In genomic region chr4:134993526-134994122, GRCm38 (mm10) we compare ENCODE assay signal across 23 mouse cellular contexts.
DNase-seq lines count a peak whose midpoint lies in the region; TF ChIP-seq lines count a peak whose summit lies in the region.
"Had no signal": no experiment of that assay in that cellular context is flagged by ENCODE, and none has a peak within 500 bp of the region (broad histone marks: within the 10 kb centered on the region; RNA-seq: fewer than 3 reads in every experiment).

No protein-coding gene starts in this region.

- DNase-seq in left cerebral cortex, postnatal 4 days, result peak; percentile 19
- DNase-seq in left cerebral cortex, adult 18-20 months (ENCODE audit: low spot score in 2 of 2), result no peak
- peak; percentile 75 to 80 for DNase-seq in cerebellum, adult 2 months
- DNase-seq in cerebellum, postnatal 36 days, result peak; percentile 60 to 63
- no peak for DNase-seq in embryo, embryonic 10 days (ENCODE audit: low spot score)
- DNase-seq in urinary bladder, postnatal 4 days (ENCODE audit: low spot score in 2 of 2), result no peak
- no peak for DNase-seq in neural tube, embryonic 10.5 days (ENCODE audit: extremely low spot score, low spot score)
- DNase-seq: adrenal gland, postnatal 36 days; gastrocnemius, postnatal 25 days; kidney, adult 18-20 months; liver; liver, postnatal 0 days had no signal

- H3K79me3 ChIP-seq in C2C12 (ENCODE audit: low read depth), result no peaks in the 10 kb centered on the region

- no peak overlapping the region for H3K4me3 ChIP-seq in C2C12 (ENCODE audit: insufficient read depth, poor library complexity, severe bottlenecking)
- H3K4me3 ChIP-seq in cerebellum, adult 2 months (replicated peaks; ENCODE audit: insufficient read depth, low read depth, low read length), result no peak overlapping the region
- H3K4me3 ChIP-seq: embryonic facial prominence, embryonic 10.5 days; forebrain, embryonic 15.5 days; heart, embryonic 12.5 days; hindbrain, embryonic 10.5 days; limb, embryonic 10.5 days; midbrain, embryonic 13.5 days; neural tube, embryonic 15.5 days had no signal

- no peaks in the 10 kb centered on the region for H3K79me2 ChIP-seq in C2C12 (ENCODE audit: control insufficient read depth, insufficient read depth)

- no peaks in the 10 kb centered on the region for H3K36me3 ChIP-seq in C2C12 (ENCODE audit: control insufficient read depth, insufficient read depth)
- H3K36me3 ChIP-seq: embryonic facial prominence, embryonic 10.5 days; forebrain, embryonic 15.5 days; G1E; heart, embryonic 12.5 days; hindbrain, embryonic 10.5 days; limb, embryonic 10.5 days; midbrain, embryonic 13.5 days; neural tube, embryonic 15.5 days had no signal

- TF ChIP-seq POLR2A in cerebellum, adult 2 months (IDR thresholded peaks at IDR 0.05; ENCODE audit: borderline replicate concordance, insufficient read depth, low read length), result no peak

- TF ChIP-seq CTCF in C2C12 (IDR thresholded peaks at IDR 0.05; ENCODE audit: control insufficient read depth, insufficient read depth, insufficient read length), result no peak
- peak; percentile 16; the same call in 1 of the 2 replicates for TF ChIP-seq CTCF in cerebellum, adult 2 months (IDR thresholded peaks at IDR 0.05; ENCODE audit: borderline replicate concordance, insufficient read depth, low read depth, low read length)

- intact Hi-C loops in left cerebral cortex, postnatal 4 days (cut with DNase I), result no loop called here

- H3K27me3 ChIP-seq in C2C12 (ENCODE audit: control insufficient read depth, insufficient read depth, insufficient read length), result no peaks in the 10 kb centered on the region
- H3K27me3 ChIP-seq in cerebellum, adult 2 months (ENCODE audit: control insufficient read depth, insufficient read depth, low read length), result no peaks in the 10 kb centered on the region
- H3K27me3 ChIP-seq: forebrain, embryonic 15.5 days; midbrain, embryonic 13.5 days; neural tube, embryonic 15.5 days; Patski had no signal

- peak overlapping the region; percentile 95 for H3K27ac ChIP-seq in cerebellum, adult 2 months (ENCODE audit: insufficient read depth, low read length)
- H3K27ac ChIP-seq: embryonic facial prominence, embryonic 10.5 days; forebrain, embryonic 15.5 days; hindbrain, embryonic 10.5 days; limb, embryonic 10.5 days; macrophage; midbrain, embryonic 13.5 days; neural tube, embryonic 15.5 days had no signal

- H3K4me1 ChIP-seq in cerebellum, adult 2 months (ENCODE audit: control insufficient read depth, insufficient read depth, low read length), result peaks cover 46% of the 10 kb centered on the region
- H3K4me1 ChIP-seq: heart, embryonic 12.5 days had no signal

- no peak overlapping the region for H3ac ChIP-seq in C2C12 (ENCODE audit: control insufficient read depth, insufficient read length, low read depth)

- 10% methylated on average over 8 of the region's 8 CpGs for WGBS in cerebellum, adult 2 months

TF ChIP-seq in C2C12, 6 proteins besides CTCF, POLR2A, EP300 and RAD21:
- no peak for TF ChIP-seq FOSL1 (IDR thresholded peaks at IDR 0.05; ENCODE audit: insufficient read depth, low read length, poor library complexity, severe bottlenecking)
- TF ChIP-seq USF1 (IDR thresholded peaks at IDR 0.05; ENCODE audit: low read depth), result peak; percentile 26

Comparison
In these comparisons a context has a peak if more than half of its experiments do, and no peak if none do; other contexts are left out.
1. DNase-seq: peak in left cerebral cortex, postnatal 4 days (single experiment), cerebellum, adult 2 months (2 of 2) and cerebellum, postnatal 36 days (2 of 2); none in left cerebral cortex, adult 18-20 months (0 of 2), embryo, embryonic 10 days (single experiment), urinary bladder, postnatal 4 days (0 of 2) and neural tube, embryonic 10.5 days (single experiment).